Mouse (Mus musculus) effector memory CD4-positive, alpha-beta T cell, adult 5 months (primary cell): ENCODE measurements around the gene Elovl1. TPM values are rescaled to one million over a fixed set of nuclear protein-coding genes. Genes with fewer than 3 reads are reported as not detected.

Experiments used
- polyA plus RNA-seq: library from polyadenylated mRNA; unstranded; fragments of 100-300 nt; shearing (Covaris generic); gene quantifications from one replicate; pipeline ENCODE4 v1.2.1, GENCODE M21; 2017

Elovl1 gene
- polyA plus RNA-seq = 73.2 TPM

GRCm38 (mm10) chr4:118427768-118428451 lies at the start of gene Elovl1:
Elovl1 (plus strand) TSS chr4:118428093.

GRCm38 (mm10) chr4:118409142-118409900 lies 18.6 kb upstream of the Elovl1 start, which contains the start of the genes Szt2 and Med8:
Szt2 (minus strand) TSS chr4:118409273.
Med8 (plus strand) TSS chr4:118409337.

DNA sequence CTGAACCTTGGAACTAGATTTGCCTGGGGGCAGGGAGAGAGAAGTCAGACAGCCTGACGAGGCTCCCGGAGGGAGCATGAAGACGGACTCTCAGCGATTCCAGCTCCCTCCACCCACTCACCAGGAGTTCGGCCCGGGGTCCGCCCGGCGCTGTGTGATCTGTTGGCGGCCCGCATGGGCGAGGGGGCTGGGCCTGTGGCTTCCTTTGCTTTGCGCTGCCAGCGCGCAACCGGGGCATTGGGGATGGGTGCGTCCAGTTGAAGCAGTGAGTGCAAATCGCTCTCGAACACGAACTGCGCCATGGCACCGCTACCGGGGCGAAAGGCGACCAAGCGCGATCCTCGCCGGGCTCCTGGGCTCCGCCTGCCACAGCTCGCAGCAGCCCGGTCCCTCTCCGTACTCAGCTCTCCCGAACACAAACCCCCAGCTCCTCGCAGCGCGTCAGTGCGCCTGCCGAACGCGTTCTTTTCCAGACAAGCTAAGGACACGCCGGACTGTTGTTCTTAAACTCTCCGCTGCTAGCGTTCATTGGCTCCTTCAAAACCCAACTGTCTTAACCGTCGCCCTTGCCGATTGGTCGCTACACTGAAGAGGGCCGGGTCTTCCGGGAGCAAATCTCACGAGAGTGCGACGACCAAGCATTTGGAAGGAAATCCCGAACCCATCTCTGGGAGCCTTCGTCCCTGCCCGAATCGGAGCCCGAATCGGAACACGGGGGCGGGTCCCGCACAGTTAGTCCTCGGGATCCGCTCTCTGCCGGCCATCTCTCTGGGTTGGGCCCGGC lies 9.1 kb downstream of the Elovl1 start, which contains the start of gene Cdc20:
Gene Cdc20, minus strand, starts transcription at position 533 of the 784 bp plus-strand sequence.

DNA sequence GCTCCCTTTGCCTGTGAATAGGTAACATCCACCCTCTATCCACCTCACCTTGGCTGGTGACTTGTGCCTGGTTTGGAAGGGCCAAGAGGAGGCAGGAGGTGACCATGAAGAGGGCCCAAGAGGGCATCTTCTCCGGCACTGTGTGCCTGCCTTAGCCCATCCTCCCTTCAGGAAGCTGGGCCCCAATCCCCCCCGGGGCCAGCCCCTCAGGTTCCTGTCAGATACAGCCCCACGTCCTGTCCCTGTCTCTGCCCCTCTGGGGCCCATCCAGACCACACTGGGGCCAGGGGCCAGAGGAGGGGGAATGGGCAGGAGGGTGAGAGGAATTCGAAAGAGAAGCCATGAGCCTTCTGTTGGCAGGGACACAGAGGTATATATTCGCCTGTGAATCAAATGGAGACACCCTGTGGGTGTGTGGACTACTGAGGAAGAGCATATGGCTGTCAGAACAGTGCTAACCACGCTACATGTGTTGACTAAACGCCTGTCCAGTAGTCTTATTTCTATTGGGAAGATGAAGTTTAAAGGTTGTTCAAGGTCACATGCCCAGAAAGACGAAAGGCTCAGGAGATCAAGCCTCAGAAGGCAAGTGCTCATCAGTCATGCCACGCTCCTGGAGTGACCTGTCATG lies 29.6 kb downstream of the Elovl1 start, which contains the start of gene Mpl:
Gene Mpl, minus strand, starts transcription at position 169 of the 631 bp plus-strand sequence.

Other genes with a start within 250 kb of the Elovl1 start
- 14.8 TPM for gene Kdm4a, start 248.1 kb upstream of the Elovl1 start, polyA plus RNA-seq
- gene Ptprf, start 136.7 kb upstream of the Elovl1 start, polyA plus RNA-seq = 0.34 TPM
- gene Szt2, start 18.8 kb upstream of the Elovl1 start, polyA plus RNA-seq = 11.1 TPM
- 37.7 TPM for gene Med8, start 18.8 kb upstream of the Elovl1 start, polyA plus RNA-seq
- 5.0 TPM for gene Cdc20, start 9.3 kb downstream of the Elovl1 start, polyA plus RNA-seq
- gene Mpl, start 29.4 kb downstream of the Elovl1 start, polyA plus RNA-seq = 0.12 TPM
- gene Tie1, start 62.0 kb downstream of the Elovl1 start, polyA plus RNA-seq = not detected
- gene 2610528J11Rik, start 98.9 kb downstream of the Elovl1 start, polyA plus RNA-seq = not detected
- gene Tmem125, start 116.0 kb downstream of the Elovl1 start, polyA plus RNA-seq = not detected
- gene Cfap57, start 192.7 kb downstream of the Elovl1 start, polyA plus RNA-seq = not detected
- 113 TPM for gene Ebna1bp2, start 192.7 kb downstream of the Elovl1 start, polyA plus RNA-seq
- gene Olfr62, start 230.9 kb downstream of the Elovl1 start, polyA plus RNA-seq = not detected